Mouse (Mus musculus): ENCODE measurements at regions not wholly inside any gene's neighbourhood (a gene's known extent, or its start where the extent isn't known, plus 50 kb on each side); places are given as distances from the start of the nearest gene placed in this dataset.

GRCm38 (mm10) chr6:116980349-116980995 is 187.9 kb upstream of the Cxcl12 start:
- Histone ChIP-seq H3K36me3 (ENCODE audit: control insufficient read depth, insufficient read depth) (no peaks in the 10 kb centered on the region), H3K9me3 (replicated peaks; ENCODE audit: control insufficient read depth, low read length) (no peaks in the 10 kb centered on the region), H3K9ac (ENCODE audit: low read length) (peak overlapping the region; percentile 64), H3K4me1 (ENCODE audit: control insufficient read depth, insufficient read depth, low read length) (peaks cover 10% of the 10 kb centered on the region), H3K4me2 (ENCODE audit: low read depth, low read length) (peak overlapping the region; percentile 63), H3K4me3 (ENCODE audit: low read length) (peak overlapping the region; percentile 32), H3K27me3 (ENCODE audit: control insufficient read depth, insufficient read depth, low read length) (no peaks in the 10 kb centered on the region), H3K27ac (ENCODE audit: low read length) (peak overlapping the region; percentile 68)
- peak; percentile 79 for ATAC-seq (replicated peaks; ENCODE audit: extremely low read depth, insufficient read depth, low FRiP score)
- 2% methylated on average over 10 of the region's 10 CpGs for WGBS

DNA sequence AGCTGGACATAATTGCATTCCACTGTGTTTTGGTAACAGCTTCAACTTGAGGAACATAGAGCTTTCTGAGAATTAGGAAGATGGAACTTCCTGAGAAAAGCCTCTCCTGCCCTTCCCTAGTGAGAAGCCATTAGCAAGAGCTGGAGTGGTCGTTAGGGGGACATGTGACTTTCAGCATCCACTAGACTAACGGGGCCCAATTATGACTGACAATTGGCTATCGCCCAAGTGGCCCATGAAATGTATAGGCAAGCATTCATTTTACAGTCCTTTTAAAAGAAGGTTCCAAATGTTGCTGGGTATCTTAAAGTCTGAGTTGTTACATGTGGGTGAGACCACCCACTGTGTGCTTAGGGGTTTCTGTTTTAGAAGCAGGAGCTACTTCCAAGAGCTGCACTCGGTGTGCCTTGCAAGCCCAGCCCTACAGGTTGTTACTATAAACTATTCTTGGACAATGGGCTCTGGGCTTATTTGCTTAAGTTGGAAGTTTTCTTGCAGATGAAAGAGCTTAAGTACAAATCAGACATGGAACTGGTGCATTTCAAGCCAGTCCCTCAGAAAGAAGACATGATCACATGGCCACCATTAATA is 183.1 kb upstream of the Cxcl12 start:
- Histone ChIP-seq H3K27ac (ENCODE audit: low read length) (no peak overlapping the region), H3K9me3 (replicated peaks; ENCODE audit: control insufficient read depth, low read length) (no peaks in the 10 kb centered on the region), H3K4me3 (ENCODE audit: low read length) (no peak overlapping the region), H3K9ac (ENCODE audit: low read length) (no peak overlapping the region), H3K4me1 (ENCODE audit: control insufficient read depth, insufficient read depth, low read length) (peaks cover 6% of the 10 kb centered on the region), H3K36me3 (ENCODE audit: control insufficient read depth, insufficient read depth) (no peaks in the 10 kb centered on the region), H3K4me2 (ENCODE audit: low read depth, low read length) (no peak overlapping the region), H3K27me3 (ENCODE audit: control insufficient read depth, insufficient read depth, low read length) (no peaks in the 10 kb centered on the region)
- no peak for ATAC-seq (replicated peaks; ENCODE audit: extremely low read depth, insufficient read depth, low FRiP score)
- 60% methylated on average over 4 of the region's 4 CpGs for WGBS

DNA sequence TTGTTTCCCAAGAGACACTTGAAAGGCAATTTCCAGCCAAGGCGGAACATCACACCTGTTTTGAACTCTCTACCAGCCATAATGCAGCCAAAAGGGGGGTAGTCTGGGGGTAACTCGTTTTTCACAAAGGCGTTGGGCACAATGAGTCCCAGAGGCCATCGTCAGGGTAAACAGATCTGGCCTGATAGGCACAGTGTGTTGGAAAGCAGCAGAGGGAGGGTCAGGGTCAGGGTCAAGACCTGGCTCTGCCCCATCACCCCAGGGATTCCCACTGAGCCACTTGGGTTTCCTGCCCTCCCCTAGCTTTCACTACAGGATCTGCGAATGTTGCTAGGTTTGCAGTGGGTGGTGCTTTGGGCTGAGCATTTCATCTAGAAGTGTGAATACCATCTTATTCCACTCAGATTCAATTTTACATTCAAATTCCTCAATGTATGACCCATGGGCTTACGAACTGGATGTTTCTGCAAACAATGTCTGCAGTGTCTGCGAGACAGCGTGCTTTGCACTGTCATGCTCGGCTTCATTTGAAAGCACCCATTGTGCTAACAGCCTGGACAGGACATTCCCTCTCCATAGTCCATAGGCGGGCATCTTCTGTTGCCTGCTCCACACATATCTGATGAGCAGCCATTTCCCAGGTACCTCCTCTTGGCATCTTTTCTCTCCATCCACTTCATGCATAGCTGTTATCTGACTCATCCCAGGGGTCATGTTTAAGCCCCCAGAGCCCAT is 181.9 kb upstream of the Cxcl12 start:
- H3K4me2 ChIP-seq (ENCODE audit: low read depth, low read length) = no peak overlapping the region
- no peak overlapping the region for H3K27ac ChIP-seq (ENCODE audit: low read length)
- whole genome bisulfite sequencing = 57% methylated on average over 10 of the region's 10 CpGs

GRCm38 (mm10) chr6:116987243-116987642 is 181.1 kb upstream of the Cxcl12 start:
- H3K9me3 ChIP-seq (replicated peaks; ENCODE audit: control insufficient read depth, low read length) = no peaks in the 10 kb centered on the region
- H3K4me2 ChIP-seq (ENCODE audit: low read depth, low read length) = no peak overlapping the region
- H3K36me3 ChIP-seq (ENCODE audit: control insufficient read depth, insufficient read depth) = no peaks in the 10 kb centered on the region
- no peak for ATAC-seq (replicated peaks; ENCODE audit: extremely low read depth, insufficient read depth, low FRiP score)
- WGBS = 79% methylated on average over 5 of the region's 5 CpGs
- H3K9ac ChIP-seq (ENCODE audit: low read length) = no peak overlapping the region
- no peaks in the 10 kb centered on the region for H3K4me1 ChIP-seq (ENCODE audit: control insufficient read depth, insufficient read depth, low read length)
- H3K27me3 ChIP-seq (ENCODE audit: control insufficient read depth, insufficient read depth, low read length) = no peaks in the 10 kb centered on the region
- no peak overlapping the region for H3K27ac ChIP-seq (ENCODE audit: low read length)
- H3K4me3 ChIP-seq (ENCODE audit: low read length) = no peak overlapping the region

More for the DNA sequence above, 181.9 kb upstream of the Cxcl12 start:
- Histone ChIP-seq H3K4me3 (ENCODE audit: low read length) (no peak overlapping the region), H3K36me3 (ENCODE audit: control insufficient read depth, insufficient read depth) (no peaks in the 10 kb centered on the region), H3K4me1 (ENCODE audit: control insufficient read depth, insufficient read depth, low read length) (no peaks in the 10 kb centered on the region), H3K27me3 (ENCODE audit: control insufficient read depth, insufficient read depth, low read length) (no peaks in the 10 kb centered on the region), H3K9ac (ENCODE audit: low read length) (no peak overlapping the region), H3K9me3 (replicated peaks; ENCODE audit: control insufficient read depth, low read length) (no peaks in the 10 kb centered on the region)
- no peak for ATAC-seq (replicated peaks; ENCODE audit: extremely low read depth, insufficient read depth, low FRiP score)

GRCm38 (mm10) chr6:116998948-116999682 is 169.2 kb upstream of the Cxcl12 start:
- 74% methylated on average over 9 of the region's 9 CpGs for WGBS

DNA sequence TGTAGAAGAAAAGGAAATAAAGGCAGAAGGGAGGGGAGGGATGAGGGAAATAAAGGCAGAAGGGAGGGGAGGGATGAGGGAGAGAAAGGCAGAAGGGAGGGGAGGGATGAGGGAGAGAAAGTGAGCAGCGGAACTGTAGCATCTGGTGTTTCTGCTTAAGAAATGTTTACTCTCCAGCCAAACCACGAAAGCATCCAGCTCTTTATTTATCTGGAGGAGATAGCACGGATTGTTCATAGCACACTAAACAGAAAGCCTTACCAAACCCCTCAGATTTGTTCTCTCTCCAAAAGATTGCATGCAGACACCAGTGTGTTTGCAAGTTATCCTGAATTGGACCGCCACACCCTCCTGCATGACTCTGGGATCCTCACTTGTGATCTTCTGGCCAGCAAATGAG is 168.4 kb upstream of the Cxcl12 start:
- Histone ChIP-seq H3K9ac (ENCODE audit: low read length) (no peak overlapping the region), H3K27me3 (ENCODE audit: control insufficient read depth, insufficient read depth, low read length) (no peaks in the 10 kb centered on the region), H3K4me2 (ENCODE audit: low read depth, low read length) (no peak overlapping the region), H3K4me3 (ENCODE audit: low read length) (no peak overlapping the region), H3K9me3 (replicated peaks; ENCODE audit: control insufficient read depth, low read length) (no peaks in the 10 kb centered on the region), H3K27ac (ENCODE audit: low read length) (no peak overlapping the region), H3K36me3 (ENCODE audit: control insufficient read depth, insufficient read depth) (no peaks in the 10 kb centered on the region), H3K4me1 (ENCODE audit: control insufficient read depth, insufficient read depth, low read length) (no peaks in the 10 kb centered on the region; the same call in 1 of the 2 replicates)
- 45% methylated on average over 4 of the region's 4 CpGs for WGBS
- ATAC-seq (replicated peaks; ENCODE audit: extremely low read depth, insufficient read depth, low FRiP score) = no peak

More at GRCm38 (mm10) chr6:116998948-116999682, 169.2 kb upstream of the Cxcl12 start:
- Histone ChIP-seq H3K27ac (ENCODE audit: low read length) (no peak overlapping the region), H3K9me3 (replicated peaks; ENCODE audit: control insufficient read depth, low read length) (no peaks in the 10 kb centered on the region), H3K36me3 (ENCODE audit: control insufficient read depth, insufficient read depth) (no peaks in the 10 kb centered on the region), H3K27me3 (ENCODE audit: control insufficient read depth, insufficient read depth, low read length) (no peaks in the 10 kb centered on the region), H3K4me2 (ENCODE audit: low read depth, low read length) (no peak overlapping the region), H3K9ac (ENCODE audit: low read length) (no peak overlapping the region), H3K4me3 (ENCODE audit: low read length) (no peak overlapping the region), H3K4me1 (ENCODE audit: control insufficient read depth, insufficient read depth, low read length) (no peaks in the 10 kb centered on the region; the same call in 1 of the 2 replicates)
- no peak for ATAC-seq (replicated peaks; ENCODE audit: extremely low read depth, insufficient read depth, low FRiP score)

GRCm38 (mm10) chr6:117000951-117001725 is 167.2 kb upstream of the Cxcl12 start:
- Histone ChIP-seq H3K4me3 (ENCODE audit: low read length) (no peak overlapping the region), H3K27me3 (ENCODE audit: control insufficient read depth, insufficient read depth, low read length) (no peaks in the 10 kb centered on the region), H3K36me3 (ENCODE audit: control insufficient read depth, insufficient read depth) (no peaks in the 10 kb centered on the region), H3K4me2 (ENCODE audit: low read depth, low read length) (no peak overlapping the region), H3K9ac (ENCODE audit: low read length) (no peak overlapping the region), H3K4me1 (ENCODE audit: control insufficient read depth, insufficient read depth, low read length) (no peaks in the 10 kb centered on the region), H3K27ac (ENCODE audit: low read length) (no peak overlapping the region), H3K9me3 (replicated peaks; ENCODE audit: control insufficient read depth, low read length) (no peaks in the 10 kb centered on the region)
- ATAC-seq (replicated peaks; ENCODE audit: extremely low read depth, insufficient read depth, low FRiP score) = no peak
- 60% methylated on average over 7 of the region's 7 CpGs for WGBS

- Histone ChIP-seq H3K36me3 (ENCODE audit: control insufficient read depth, insufficient read depth) (no peaks in the 10 kb centered on the region), H3K4me2 (ENCODE audit: low read depth, low read length) (no peak overlapping the region), H3K4me1 (ENCODE audit: control insufficient read depth, insufficient read depth, low read length) (no peaks in the 10 kb centered on the region), H3K27ac (ENCODE audit: low read length) (no peak overlapping the region), H3K9ac (ENCODE audit: low read length) (no peak overlapping the region), H3K27me3 (ENCODE audit: control insufficient read depth, insufficient read depth, low read length) (no peaks in the 10 kb centered on the region), H3K4me3 (ENCODE audit: low read length) (no peak overlapping the region), H3K9me3 (replicated peaks; ENCODE audit: control insufficient read depth, low read length) (no peaks in the 10 kb centered on the region)
- no peak for ATAC-seq (replicated peaks; ENCODE audit: extremely low read depth, insufficient read depth, low FRiP score)
- 84% methylated on average over 5 of the region's 5 CpGs for WGBS
Measured at GRCm38 (mm10) chr6:117012621-117013020, 155.7 kb upstream of the Cxcl12 start.

Measured in heart, embryonic 16.5 days (tissue).